Mouse (Mus musculus) MEL (cell line): ENCODE data around the gene Vsx1. TPM values are rescaled to one million over a fixed set of nuclear protein-coding genes. Genes with fewer than 3 reads are reported as not detected.

Source experiments
- DNase-seq: peaks from one replicate; pipeline ENCODE4 v3.0.0; 2011; ENCODE audit warnings: low read depth, low spot score
- H3K27ac ChIP-seq: 2 replicates; pipeline ENCODE4 v1.5.1; 2012; ENCODE audit warnings: low read depth, mild to moderate bottlenecking, control low read depth, low read length, moderate library complexity; ENCODE audit not compliant: control insufficient read depth
- H3K27me3 ChIP-seq, 2 experiments: fragments of 150-350 bp in 1 of 2; sonication (generic) in 1 of 2; 2 replicates each; pipeline ENCODE4 v1.6.1; 2012; ENCODE audit warnings: low read length in 2 of 2, mild to moderate bottlenecking in 2 of 2, improper control_type of control experiment in 1 of 2, moderate library complexity in 1 of 2; ENCODE audit not compliant: insufficient read depth in 2 of 2, control insufficient read depth in 1 of 2
- H3K36me3 ChIP-seq, 2 experiments: 2 replicates each; pipeline ENCODE4 v1.6.1; 2012 to 2014; ENCODE audit warnings: low read length in 2 of 2, improper control_type of control experiment in 1 of 2, inconsistent platforms in 1 of 2, mild to moderate bottlenecking in 1 of 2; ENCODE audit not compliant: insufficient read depth in 2 of 2, control insufficient read depth in 1 of 2
- H3K4me1 ChIP-seq, 2 experiments: fragments of 150-350 bp in 1 of 2; sonication (generic) in 1 of 2; 2 replicates each; pipeline ENCODE4 v1.6.1; 2012; ENCODE audit warnings: low read length in 2 of 2, improper control_type of control experiment in 1 of 2, mild to moderate bottlenecking in 1 of 2; ENCODE audit not compliant: insufficient read depth in 2 of 2, control insufficient read depth in 1 of 2
- H3K4me3 ChIP-seq, 2 experiments: fragments of 150-350 bp in 1 of 2; sonication (generic) in 1 of 2; 2 replicates each; pipeline ENCODE4 v1.5.1; 2012; ENCODE audit warnings: low read depth in 2 of 2, low read length in 2 of 2, mild to moderate bottlenecking in 2 of 2, moderate library complexity in 2 of 2, control low read depth in 1 of 2, improper control_type of control experiment in 1 of 2; ENCODE audit not compliant: control insufficient read depth in 1 of 2, insufficient read depth in 1 of 2
- H3K79me2 ChIP-seq: 2 replicates; pipeline ENCODE4 v1.6.1; 2012; ENCODE audit warnings: mild to moderate bottlenecking, low read length, moderate library complexity; ENCODE audit not compliant: control insufficient read depth, poor library complexity, insufficient read depth
- H3K9ac ChIP-seq: 2 replicates; pipeline ENCODE4 v1.6.1; 2012; ENCODE audit warnings: low read depth, mild to moderate bottlenecking, control low read depth, low read length, moderate library complexity; ENCODE audit not compliant: control insufficient read depth, poor library complexity, severe bottlenecking
- H3K9me3 ChIP-seq: fragments of 150-350 bp; sonication (generic); replicated peaks from 2 replicates; pipeline ENCODE4 v1.6.1; 2012; ENCODE audit warnings: mild to moderate bottlenecking, low read length, improper control_type of control experiment, moderate library complexity; ENCODE audit not compliant: insufficient read depth
- CHD1 ChIP-seq: IDR thresholded peaks from 2 replicates; pipeline ENCODE4 v1.6.1; 2012; ENCODE audit warnings: low read depth, mild to moderate bottlenecking, inconsistent platforms, low read length, improper control_type of control experiment
- E2F4 ChIP-seq: IDR thresholded peaks from 2 replicates; pipeline ENCODE4 v1.6.1; 2011; ENCODE audit warnings: low read depth, low read length, improper control_type of control experiment, borderline replicate concordance
- ETS1 ChIP-seq: IDR thresholded peaks from 2 replicates; pipeline ENCODE4 v1.6.1; 2012; ENCODE audit warnings: low read depth, mild to moderate bottlenecking, inconsistent platforms, low read length, improper control_type of control experiment, moderate library complexity
- GATA1 ChIP-seq: IDR thresholded peaks from 2 replicates; pipeline ENCODE4 v1.6.1; 2011; ENCODE audit warnings: low read depth, low read length, improper control_type of control experiment
- HCFC1 ChIP-seq: IDR thresholded peaks from 2 replicates; pipeline ENCODE4 v1.6.1; 2012; ENCODE audit warnings: low read depth, mild to moderate bottlenecking, inconsistent platforms, low read length, improper control_type of control experiment, moderate library complexity
- KAT2A ChIP-seq: conservative IDR thresholded peaks from 2 replicates; pipeline ENCODE4 v1.6.1; 2012; ENCODE audit warnings: low read depth, low read length, improper control_type of control experiment, inconsistent platforms
- MAFK ChIP-seq: IDR thresholded peaks from 2 replicates; pipeline ENCODE4 v1.6.1; 2011; ENCODE audit warnings: low read depth, mild to moderate bottlenecking, low read length, improper control_type of control experiment, borderline replicate concordance
- MEF2A ChIP-seq: IDR thresholded peaks from 2 replicates; pipeline ENCODE4 v1.6.1; 2014; ENCODE audit warnings: low read depth, mild to moderate bottlenecking, inconsistent platforms, low read length, improper control_type of control experiment; ENCODE audit not compliant: poor library complexity, insufficient replicate concordance, severe bottlenecking; ENCODE audit errors: extremely low read depth
- MXI1 ChIP-seq: IDR thresholded peaks from 2 replicates; pipeline ENCODE4 v1.6.1; 2011; ENCODE audit warnings: mild to moderate bottlenecking, low read depth, low read length, improper control_type of control experiment
- MYB ChIP-seq: IDR thresholded peaks from 2 replicates; pipeline ENCODE4 v1.6.1; 2011; ENCODE audit warnings: mild to moderate bottlenecking, low read depth, low read length, improper control_type of control experiment
- MYC ChIP-seq: IDR thresholded peaks from 2 replicates; pipeline ENCODE4 v1.6.1; 2011; ENCODE audit warnings: low read depth, mild to moderate bottlenecking, low read length, improper control_type of control experiment, moderate library complexity
- NRF1 ChIP-seq: IDR thresholded peaks from 2 replicates; pipeline ENCODE4 v1.6.1; 2014; ENCODE audit warnings: low read depth, mild to moderate bottlenecking, inconsistent platforms, low read length, improper control_type of control experiment, moderate library complexity; ENCODE audit not compliant: poor library complexity, insufficient read depth, severe bottlenecking
- POLR2A ChIP-seq, 2 experiments: IDR thresholded peaks; 2 replicates each; pipeline ENCODE4 v1.6.1; 2011 to 2012; ENCODE audit warnings: low read length in 2 of 2, mild to moderate bottlenecking in 2 of 2, control low read depth in 1 of 2, improper control_type of control experiment in 1 of 2, low read depth in 1 of 2, moderate library complexity in 1 of 2; ENCODE audit not compliant: control insufficient read depth in 1 of 2, insufficient read depth in 1 of 2, poor library complexity in 1 of 2
- POLR2AphosphoS2 ChIP-seq: IDR thresholded peaks from 2 replicates; pipeline ENCODE4 v1.6.1; 2011; ENCODE audit warnings: low read length, improper control_type of control experiment
- RAD21 ChIP-seq: IDR thresholded peaks from 2 replicates; pipeline ENCODE4 v1.6.1; 2011; ENCODE audit warnings: mild to moderate bottlenecking, low read depth, low read length, improper control_type of control experiment
- RCOR1 ChIP-seq: IDR thresholded peaks from 2 replicates; pipeline ENCODE4 v1.6.1; 2012; ENCODE audit warnings: low read depth, mild to moderate bottlenecking, inconsistent platforms, low read length, improper control_type of control experiment
- SIN3A ChIP-seq: IDR thresholded peaks from 2 replicates; pipeline ENCODE4 v1.6.1; 2012; ENCODE audit warnings: low read length, improper control_type of control experiment, inconsistent platforms
- TAL1 ChIP-seq: IDR thresholded peaks from 2 replicates; pipeline ENCODE4 v1.6.1; 2012; ENCODE audit warnings: mild to moderate bottlenecking, inconsistent platforms, low read length, moderate library complexity, mixed read lengths
- TBP ChIP-seq: IDR thresholded peaks from 2 replicates; pipeline ENCODE4 v1.8.0; 2011; ENCODE audit warnings: low read depth, low read length, improper control_type of control experiment
- TCF12 ChIP-seq: IDR thresholded peaks from 2 replicates; pipeline ENCODE4 v1.6.1; 2014; ENCODE audit warnings: low read depth, mild to moderate bottlenecking, inconsistent platforms, low read length, improper control_type of control experiment, moderate library complexity
- USF1 ChIP-seq: IDR thresholded peaks from 2 replicates; pipeline ENCODE4 v1.6.1; 2014; ENCODE audit warnings: low read depth, mild to moderate bottlenecking, inconsistent platforms, low read length, improper control_type of control experiment, moderate library complexity
- USF2 ChIP-seq, 2 experiments: IDR thresholded peaks; 2 replicates each; pipeline ENCODE4 v1.6.1; 2011 to 2012; ENCODE audit warnings: improper control_type of control experiment in 2 of 2, low read length in 2 of 2, borderline replicate concordance in 1 of 2, inconsistent platforms in 1 of 2, low read depth in 1 of 2, mild to moderate bottlenecking in 1 of 2; ENCODE audit not compliant: insufficient read depth in 1 of 2
- ZC3H11A ChIP-seq: IDR thresholded peaks from 2 replicates; pipeline ENCODE4 v1.6.1; 2012; ENCODE audit warnings: low read depth, mild to moderate bottlenecking, inconsistent platforms, low read length, improper control_type of control experiment
- ZKSCAN1 ChIP-seq: IDR thresholded peaks from 2 replicates; pipeline ENCODE4 v1.6.1; 2012; ENCODE audit warnings: low read depth, mild to moderate bottlenecking, inconsistent platforms, low read length, improper control_type of control experiment, moderate library complexity
- ZMIZ1 ChIP-seq: IDR thresholded peaks from 2 replicates; pipeline ENCODE4 v1.6.1; 2012; ENCODE audit warnings: low read depth, mild to moderate bottlenecking, inconsistent platforms, low read length, improper control_type of control experiment, moderate library complexity
- polyA plus RNA-seq, 2 experiments: library from polyadenylated mRNA; stranded (reverse) in 1 of 2; unstranded in 1 of 2; fragments of >175 nt in 1 of 2; fragments of >200 nt in 1 of 2; gene quantifications; 2 replicates each; pipeline versions ENCODE4 v1.2.1 to v1.2.4; 2012; ENCODE audit warnings: low replicate concordance in 2 of 2, low read depth in 1 of 2; ENCODE audit not compliant: insufficient read length in 2 of 2, insufficient read depth in 1 of 2, missing spikeins in 1 of 2
- total RNA-seq: library from RNA; depleted of rRNA; stranded (reverse); fragments of 300-350 nt; gene quantifications from 2 replicates; pipeline ENCODE4 v1.2.3, GENCODE M21; 2012

The Vsx1 gene
- total and polyA plus RNA-seq, 3 experiments, result not detected

GRCm38 (mm10) chr2:150647681-150648299 is 41.4 kb downstream of the Vsx1 start:
- Histone ChIP-seq H3K36me3 (no peaks in the 10 kb centered on the region), H3K4me3 (no peak overlapping the region), H3K27me3 (no peaks in the 10 kb centered on the region), H3K9me3 (no peaks in the 10 kb centered on the region), H3K27ac (no peak overlapping the region), H3K4me1 (no peaks in the 10 kb centered on the region), H3K79me2 (no peaks in the 10 kb centered on the region), H3K9ac (no peak overlapping the region)
- no peak for TF ChIP-seq GATA1
- no peak for TF ChIP-seq USF2 (IDR thresholded peaks at IDR 0.05; ENCODE audit: borderline replicate concordance in 1 of 2, insufficient read depth in 1 of 2, low read depth in 1 of 2, low read length in 2 of 2)
- TF ChIP-seq TBP, result no peak
- no peak for TF ChIP-seq ZMIZ1
- TF ChIP-seq CHD1, result no peak
- no peak for TF ChIP-seq KAT2A
- no peak for TF ChIP-seq MYB
- no peak for TF ChIP-seq ZKSCAN1
- TF ChIP-seq HCFC1, result no peak
- TF ChIP-seq SIN3A, result no peak
- no peak for TF ChIP-seq TAL1
- TF ChIP-seq MEF2A, result no peak
- TF ChIP-seq RAD21, result no peak
- TF ChIP-seq USF1, result no peak
- no peak for TF ChIP-seq NRF1
- TF ChIP-seq MAFK, result no peak
- no peak for TF ChIP-seq MXI1
- TF ChIP-seq ETS1, result no peak
- DNase-seq, result no peak

DNA sequence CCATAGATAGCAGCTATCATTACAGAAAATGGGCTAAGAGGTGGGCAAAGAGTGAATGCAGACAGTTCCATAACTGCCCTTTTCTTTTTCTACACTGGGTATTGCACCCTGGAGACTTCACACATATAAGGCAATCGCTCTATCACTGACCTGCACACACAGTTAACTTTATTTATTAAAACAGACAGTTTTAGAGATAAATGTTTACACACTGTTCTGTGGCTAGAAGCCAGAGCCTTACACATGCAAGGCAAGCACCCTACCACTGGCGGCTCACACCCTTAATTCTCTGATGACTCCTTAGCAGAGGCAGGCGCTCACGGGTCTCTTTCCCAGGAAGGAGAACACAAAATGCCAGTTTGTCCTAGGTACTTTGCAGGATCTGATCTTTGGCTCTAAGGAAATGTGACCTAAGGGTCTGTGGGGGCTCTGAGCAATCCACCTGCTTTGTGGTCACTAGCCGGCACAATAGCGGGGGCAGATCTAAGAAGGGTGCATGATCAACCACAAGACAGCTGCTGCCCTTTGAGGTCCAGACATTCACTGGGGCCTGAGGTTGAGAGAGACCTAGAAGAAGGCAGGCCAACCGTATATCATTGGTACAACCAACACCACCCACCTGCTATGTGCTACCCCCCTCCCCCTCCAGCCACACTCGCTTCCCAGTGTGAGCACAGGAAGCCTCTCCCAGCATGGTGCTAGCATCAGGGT is 42.6 kb downstream of the Vsx1 start:
- Histone ChIP-seq H3K27ac (no peak overlapping the region), H3K79me2 (no peaks in the 10 kb centered on the region), H3K4me3 (no peak overlapping the region), H3K4me1 (no peaks in the 10 kb centered on the region), H3K27me3 (no peaks in the 10 kb centered on the region), H3K9me3 (no peaks in the 10 kb centered on the region), H3K9ac (no peak overlapping the region), H3K36me3 (no peaks in the 10 kb centered on the region)
- no peak for TF ChIP-seq E2F4
- no peak for TF ChIP-seq POLR2A (IDR thresholded peaks at IDR 0.05; ENCODE audit: control insufficient read depth in 1 of 2, insufficient read depth in 1 of 2, low read depth in 1 of 2, low read length in 2 of 2, poor library complexity in 1 of 2)
- TF ChIP-seq KAT2A, result no peak
- no peak for TF ChIP-seq POLR2AphosphoS2
- no peak for TF ChIP-seq ZMIZ1
- TF ChIP-seq GATA1, result no peak
- TF ChIP-seq TBP, result no peak
- no peak for TF ChIP-seq HCFC1
- TF ChIP-seq TAL1, result no peak
- no peak for TF ChIP-seq RCOR1
- no peak for TF ChIP-seq MYC
- no peak for TF ChIP-seq TCF12
- no peak for TF ChIP-seq SIN3A
- TF ChIP-seq ZC3H11A, result no peak
- TF ChIP-seq MXI1, result no peak
- DNase-seq, result peak; percentile 12
